Mouse (Mus musculus) CH12.LX (cell line): ENCODE measurements at regions not wholly inside any gene's neighbourhood (a gene's known extent, or its start where the extent isn't known, plus 50 kb on each side); places are given as distances from the start of the nearest gene placed in this dataset.

Experiments
- BHLHE40 ChIP-seq: IDR thresholded peaks from 2 replicates; pipeline ENCODE4 v1.6.1; 2011; ENCODE audit warnings: mild to moderate bottlenecking, low read depth, low read length, improper control_type of control experiment
- MEF2A ChIP-seq: IDR thresholded peaks from 2 replicates; pipeline ENCODE4 v1.6.1; 2014; ENCODE audit warnings: low read depth, mild to moderate bottlenecking, inconsistent platforms, low read length, improper control_type of control experiment, borderline replicate concordance
- POLR2A ChIP-seq: IDR thresholded peaks from 2 replicates; pipeline ENCODE4 v1.6.1; 2011; ENCODE audit warnings: low read depth, mild to moderate bottlenecking, improper control_type of control experiment, low read length

DNA sequence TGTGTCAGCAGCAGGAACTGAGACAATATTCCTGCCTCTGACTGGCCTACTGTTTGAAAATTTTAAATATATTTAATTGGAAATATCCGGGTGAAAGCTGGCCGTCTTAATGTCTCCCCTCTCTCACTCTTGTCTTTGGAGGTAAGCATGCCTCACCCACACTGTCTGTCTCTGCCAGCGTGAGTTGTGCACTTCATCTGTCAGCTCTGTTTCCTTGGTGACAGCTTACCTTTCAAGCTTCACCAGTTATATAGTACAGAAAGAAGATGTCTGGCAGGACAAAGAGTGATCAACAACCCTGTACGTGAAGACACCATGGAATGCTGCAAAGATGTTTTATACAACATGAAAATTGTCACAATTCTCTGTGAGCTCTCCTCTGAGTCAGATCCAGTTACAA is 155.3 kb downstream of the Ibtk start:
- TF ChIP-seq BHLHE40, result no peak
- TF ChIP-seq POLR2A, result no peak
- TF ChIP-seq MEF2A, result no peak
